Mouse (Mus musculus): Measurements from ENCODE around the gene Ift122. TPM values are rescaled to one million over a fixed set of nuclear protein-coding genes. Genes with fewer than 3 reads are reported as not detected.

Gene Ift122
- total RNA-seq (2015): 1.7 and 1.8 TPM in 2 replicates
- total RNA-seq (2017): 3.2 and 3.9 TPM in 2 replicates

- peak; percentile 96 for ATAC-seq (replicated peaks; ENCODE audit: poor library complexity)
These were observed at the start of gene Ift122, which contains the start of gene Mbd4 for GRCm38 (mm10) chr6:115853091-115853813. Ift122 (plus strand) TSS chr6:115853470. Mbd4 (minus strand) TSS chr6:115853371.

DNA sequence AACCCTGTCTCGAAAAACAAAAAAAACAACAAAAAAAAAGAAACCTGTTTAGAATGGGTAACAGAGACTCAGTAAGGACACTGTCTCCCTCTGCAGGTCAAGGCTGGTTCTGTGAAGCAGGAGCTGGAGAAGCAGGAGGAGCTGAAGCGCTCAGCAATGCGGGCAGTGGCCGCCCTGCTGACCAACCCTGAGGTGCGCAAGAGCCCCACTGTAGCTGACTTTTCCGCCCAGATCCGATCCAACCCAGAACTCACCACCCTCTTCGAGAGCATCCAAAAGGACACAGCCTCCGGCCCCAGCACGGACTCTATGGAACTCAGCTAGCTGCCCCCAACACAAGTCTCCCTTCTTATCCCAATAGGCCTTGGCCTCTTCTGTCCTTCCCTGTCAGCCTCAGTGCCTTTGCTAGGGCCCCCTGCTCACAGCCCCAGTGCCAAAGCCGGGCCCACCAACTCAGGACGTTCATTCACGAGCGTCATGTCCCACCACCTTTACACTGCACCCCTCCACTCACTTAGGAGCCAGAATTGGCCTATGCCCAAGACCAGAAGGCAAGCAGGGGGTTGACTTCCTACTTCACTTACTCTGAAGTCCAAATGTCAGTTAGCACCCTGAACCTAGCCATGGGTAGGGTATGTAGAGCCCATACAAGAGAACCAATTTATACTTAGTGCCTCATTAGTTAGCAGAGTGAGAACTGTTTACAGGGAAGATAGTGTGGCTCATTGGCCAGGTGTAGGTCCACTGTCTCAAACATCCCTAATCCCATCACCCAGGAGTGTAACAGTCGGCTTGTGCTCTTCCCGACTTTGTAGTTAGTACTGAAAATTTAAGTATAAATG lies 49.5 kb upstream of the Ift122 start:
- peak; percentile 80 for ATAC-seq (replicated peaks; ENCODE audit: poor library complexity)

DNA sequence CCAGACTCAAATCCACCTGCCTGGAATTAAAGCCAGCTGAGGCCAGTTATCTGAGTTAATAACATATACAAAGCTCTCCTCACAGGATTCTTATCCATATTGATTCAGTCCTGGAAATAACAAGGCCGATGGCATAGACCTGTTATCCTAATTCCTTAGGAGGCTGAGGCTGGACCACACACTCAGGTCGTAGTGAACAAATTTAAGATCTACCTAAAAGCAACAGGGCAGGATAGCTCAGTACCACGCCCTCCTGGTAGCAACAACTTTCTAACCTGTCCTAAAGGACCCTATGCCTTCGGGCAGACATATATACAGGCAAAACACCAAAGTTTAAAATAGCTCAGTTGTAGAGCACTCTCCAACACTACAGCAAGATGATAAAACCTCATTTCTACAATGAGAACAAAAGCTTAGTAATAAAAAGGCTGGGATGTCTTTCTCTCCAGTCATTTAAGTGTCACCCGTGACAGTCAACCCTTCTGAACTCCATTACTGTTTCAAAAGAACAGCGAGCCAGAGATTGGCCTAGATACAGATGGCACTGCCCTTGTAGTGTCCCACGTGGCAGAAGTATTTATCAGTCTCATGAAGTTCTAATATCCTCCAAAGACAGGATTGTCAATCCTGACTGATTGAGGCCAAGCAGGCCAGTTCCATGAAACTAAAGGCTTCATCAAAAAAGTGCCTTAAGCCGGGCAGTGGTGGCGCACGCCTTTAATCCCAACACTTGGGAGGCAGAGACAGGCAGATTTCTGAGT lies 48.7 kb upstream of the Ift122 start:
- no peak for ATAC-seq (replicated peaks; ENCODE audit: poor library complexity)

DNA sequence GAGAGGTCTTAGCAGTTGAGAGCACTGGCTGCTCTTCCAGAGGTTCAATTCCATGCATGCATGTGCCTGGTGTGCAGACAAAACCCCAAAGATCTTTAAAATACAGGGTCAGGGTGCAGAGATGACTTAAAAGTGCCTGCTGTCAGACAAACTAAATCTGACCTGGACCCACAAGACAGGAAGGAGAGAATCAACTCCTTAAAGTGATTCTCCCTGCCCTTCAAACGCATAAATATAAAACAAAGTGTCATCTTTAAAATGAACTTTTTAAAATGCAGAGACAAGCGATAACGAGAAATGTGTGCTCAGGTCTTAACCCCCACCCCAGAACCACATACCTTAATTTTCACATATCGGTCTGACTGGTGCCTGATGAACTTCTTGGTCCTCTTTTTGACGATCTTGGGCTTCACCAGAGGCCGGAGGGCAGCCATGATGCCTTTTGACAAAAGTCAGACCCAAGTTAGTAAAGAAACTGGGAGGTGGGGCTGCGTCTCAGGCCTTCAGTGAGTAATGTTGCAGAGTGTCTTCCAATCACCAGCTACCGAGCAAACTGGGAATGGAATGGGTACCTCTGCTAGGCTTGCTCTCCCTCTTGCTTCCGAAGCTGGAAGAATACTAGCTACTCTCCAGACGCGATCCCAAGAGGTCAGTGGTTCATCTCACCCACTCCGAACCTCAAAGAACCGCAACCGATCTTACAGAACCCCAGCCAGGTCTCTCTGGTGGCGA lies 45.6 kb upstream of the Ift122 start:
- ATAC-seq (replicated peaks; ENCODE audit: poor library complexity): no peak

GRCm38 (mm10) chr6:115808196-115808487 lies 45.1 kb upstream of the Ift122 start:
- ATAC-seq (replicated peaks; ENCODE audit: poor library complexity): no peak

DNA sequence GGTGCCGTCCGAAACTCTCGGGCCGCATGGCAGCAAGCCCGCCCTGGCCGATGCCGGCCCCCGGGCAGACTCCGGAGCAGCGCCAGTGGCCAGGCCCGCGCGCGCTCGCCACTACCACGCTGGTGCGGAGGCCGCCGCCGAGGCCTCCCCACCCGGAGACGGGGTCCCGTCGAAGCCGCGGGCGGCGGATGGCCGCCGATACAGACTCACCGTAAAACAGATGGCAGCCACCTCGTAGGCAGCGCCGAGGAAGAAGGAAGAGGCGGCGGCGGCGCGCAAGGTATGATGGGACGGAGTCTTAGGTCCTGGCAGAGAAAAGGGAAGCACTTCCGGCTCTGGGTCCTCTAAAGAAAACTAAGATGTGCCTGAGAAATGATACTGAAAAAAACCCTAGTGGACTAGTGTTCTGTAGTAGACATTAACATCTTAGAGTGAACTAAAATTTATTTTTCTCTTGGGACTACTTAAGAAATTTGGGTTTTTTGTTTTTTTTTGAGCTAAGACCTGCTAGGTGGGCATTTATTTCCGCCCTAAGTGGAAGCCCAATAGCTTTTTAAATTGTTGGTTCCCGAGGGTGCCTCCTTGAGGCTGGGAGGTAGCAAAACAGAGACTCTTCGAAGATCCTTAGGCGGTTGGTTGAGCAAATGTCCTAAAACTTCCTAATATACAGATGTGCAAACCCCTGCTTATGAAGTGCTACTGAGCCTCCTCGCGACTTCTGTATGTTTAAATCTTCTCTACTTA lies 44.6 kb upstream of the Ift122 start, which contains the start of gene Rpl32:
Gene Rpl32 (minus strand): TSS at position 260 of the 744 bp plus-strand sequence.
- ATAC-seq (replicated peaks; ENCODE audit: poor library complexity): peak; percentile 84

GRCm38 (mm10) chr6:115811606-115812005 lies 41.7 kb upstream of the Ift122 start:
- no peak for ATAC-seq (replicated peaks; ENCODE audit: poor library complexity)

- peak; percentile 93 for ATAC-seq (replicated peaks; ENCODE audit: poor library complexity)
These were observed 39.2 kb upstream of the Ift122 start for GRCm38 (mm10) chr6:115814104-115814503.

DNA sequence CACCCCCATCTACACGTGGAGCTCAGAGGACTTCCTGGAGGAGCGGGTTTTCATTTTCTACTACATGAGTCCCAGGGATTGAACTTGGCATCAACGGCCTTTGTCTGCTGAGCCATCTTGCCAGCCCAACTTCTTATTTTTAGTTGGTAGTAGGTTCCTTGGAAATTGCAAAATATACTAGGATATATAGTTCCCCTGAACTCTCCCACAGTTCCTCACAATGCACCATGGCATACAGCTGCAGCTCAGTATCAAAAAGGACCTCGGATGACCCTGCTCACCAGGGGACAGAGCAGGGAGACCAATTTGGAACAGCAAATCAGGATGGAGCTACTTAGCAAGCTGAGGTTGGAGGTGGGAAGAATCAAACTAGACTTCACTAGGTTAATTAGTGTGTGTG lies 38.2 kb upstream of the Ift122 start:
- no peak for ATAC-seq (replicated peaks; ENCODE audit: poor library complexity)

GRCm38 (mm10) chr6:115818129-115818528 lies 35.1 kb upstream of the Ift122 start:
- no peak for ATAC-seq (replicated peaks; ENCODE audit: poor library complexity)

- peak; percentile 71 for ATAC-seq (replicated peaks; ENCODE audit: poor library complexity)
These were observed 31.9 kb upstream of the Ift122 start for GRCm38 (mm10) chr6:115821216-115821993.

GRCm38 (mm10) chr6:115823850-115824464 lies 29.3 kb upstream of the Ift122 start:
- peak; percentile 97 for ATAC-seq (replicated peaks; ENCODE audit: poor library complexity)

- ATAC-seq (replicated peaks; ENCODE audit: poor library complexity): peak; percentile 62
These were observed 22.3 kb upstream of the Ift122 start for GRCm38 (mm10) chr6:115830779-115831601.

GRCm38 (mm10) chr6:115832152-115832850 lies 21.0 kb upstream of the Ift122 start:
- peak; percentile 67 for ATAC-seq (replicated peaks; ENCODE audit: poor library complexity)

DNA sequence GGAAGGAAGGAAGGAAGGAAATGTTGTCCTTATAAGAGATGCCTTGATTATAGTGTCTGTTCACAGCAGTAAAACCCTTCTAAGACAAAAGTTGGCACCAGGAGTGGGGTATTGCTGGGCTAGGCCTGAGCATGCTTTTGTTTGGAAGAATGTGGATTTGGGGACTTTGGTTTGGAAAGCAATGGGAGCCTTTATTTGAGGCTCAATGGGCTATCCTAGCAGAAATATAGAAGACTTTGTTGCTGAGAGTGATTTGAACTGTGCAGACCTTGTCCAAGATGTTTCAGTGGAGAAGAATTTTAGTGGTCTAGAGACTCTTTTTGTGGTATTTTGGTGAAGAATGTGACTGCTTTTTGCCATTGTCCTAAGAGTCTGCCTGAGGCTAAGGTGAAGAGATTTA lies 19.4 kb upstream of the Ift122 start:
- ATAC-seq (replicated peaks; ENCODE audit: poor library complexity): no peak

GRCm38 (mm10) chr6:115838161-115838597 lies 15.1 kb upstream of the Ift122 start, which contains the start of gene Efcab12:
Efcab12 (minus strand) TSS chr6:115838412.
- ATAC-seq (replicated peaks; ENCODE audit: poor library complexity): peak; percentile 99

DNA sequence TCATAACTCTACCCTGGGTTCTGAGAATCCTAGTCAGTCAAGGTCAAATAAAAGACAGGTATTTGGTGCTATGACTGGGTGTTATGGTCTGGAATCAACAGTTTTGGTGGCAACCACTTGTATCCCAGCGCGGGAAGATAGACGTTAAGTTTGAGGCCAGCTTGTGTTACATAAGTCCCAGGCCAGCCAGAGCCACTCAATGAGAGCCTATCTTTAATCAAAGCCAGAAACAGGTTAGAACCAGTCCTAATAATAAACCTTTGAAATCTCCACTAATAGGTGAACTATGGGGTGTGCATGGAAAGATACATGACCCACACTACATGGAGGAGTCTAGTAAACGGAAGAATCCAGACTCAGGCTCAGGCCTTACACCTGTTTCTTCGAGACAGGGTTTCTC lies 14.5 kb upstream of the Ift122 start:
- ATAC-seq (replicated peaks; ENCODE audit: poor library complexity): 0 out of 2 replicates have a peak, but pooled peaks have one; percentile 8

All from megakaryocyte progenitor cell, adult 5-6 weeks (primary cell).